Mouse (Mus musculus) liver, postnatal 0 days (tissue): ENCODE results near the gene Mdfi. TPM values are rescaled to one million over a fixed set of nuclear protein-coding genes. Genes with fewer than 3 reads are reported as not detected.

Experiments
- ATAC-seq: fragments of 200-750 bp; cut with Nextera tagmentation; 2 replicates; pipeline ENCODE4 v1.8.0; 2017; ENCODE audit warnings: mild to moderate bottlenecking, moderate library complexity
- DNase-seq: peaks from one replicate; pipeline ENCODE4 v3.0.0-alpha.2; 2016
- H3K27ac ChIP-seq: fragments of 300-500 bp; sonication (generic); 2 replicates; pipeline ENCODE4 v1.5.1; 2014; ENCODE audit warnings: antibody characterized with exemption, moderate library complexity, mild to moderate bottlenecking, low read depth
- H3K27me3 ChIP-seq: fragments of 300-500 bp; sonication (generic); 2 replicates; pipeline ENCODE4 v1.6.1; 2014; ENCODE audit warnings: low read length, control low read depth, mixed read lengths; ENCODE audit not compliant: insufficient read depth
- H3K36me3 ChIP-seq: fragments of 300-500 bp; sonication (generic); replicated peaks from 2 replicates; pipeline ENCODE4 v1.6.1; 2014; ENCODE audit warnings: mild to moderate bottlenecking, control low read depth, low read length, moderate library complexity, mixed read lengths; ENCODE audit not compliant: insufficient read depth
- H3K4me1 ChIP-seq: fragments of 300-500 bp; sonication (generic); 2 replicates; pipeline ENCODE4 v1.6.1; 2014; ENCODE audit warnings: antibody characterized with exemption, mild to moderate bottlenecking, control low read depth; ENCODE audit not compliant: insufficient read depth
- H3K4me2 ChIP-seq: fragments of 300-500 bp; sonication (generic); 2 replicates; pipeline ENCODE4 v1.6.1; 2014; ENCODE audit warnings: low read depth, mild to moderate bottlenecking, low read length, moderate library complexity, mixed read lengths
- H3K4me3 ChIP-seq: fragments of 300-500 bp; sonication (generic); 2 replicates; pipeline ENCODE4 v1.5.1; 2014; ENCODE audit warnings: low read depth, low read length
- H3K9ac ChIP-seq: fragments of 300-500 bp; sonication (generic); replicated peaks from 2 replicates; pipeline ENCODE4 v1.6.1; 2014; ENCODE audit warnings: mild to moderate bottlenecking, moderate library complexity
- H3K9me3 ChIP-seq: fragments of 300-500 bp; sonication (generic); 2 replicates; pipeline ENCODE4 v1.6.1; 2016; ENCODE audit warnings: mild to moderate bottlenecking, control low read depth, low read length, mixed read lengths
- CTCF ChIP-seq: sonication (generic); IDR thresholded peaks from 2 replicates; pipeline ENCODE4 v1.5.1; 2016; ENCODE audit warnings: antibody characterized with exemption, low read depth
- EP300 ChIP-seq: IDR thresholded peaks from 2 replicates; pipeline ENCODE4 v1.6.1; 2016; ENCODE audit warnings: antibody characterized with exemption, low read depth, mild to moderate bottlenecking
- whole genome bisulfite sequencing: fragments of 180-500 bp; shearing (Covaris S2); extraction: QIAGEN DNeasy Blood & Tissue Kit; methylation state at CpG from one replicate; pipeline ENCODE4 v1.1.7; 2014; ENCODE audit not compliant: insufficient replicate concordance; 5-methylcytosine and 5-hydroxymethylcytosine counted together
- polyA plus RNA-seq: library from polyadenylated mRNA; unstranded; fragments of >200 nt; fragmentation: Nextera tagmentation; extraction: Ambion mirVana; gene quantifications from 2 replicates; pipeline ENCODE4 v1.2.1, GENCODE M21; 2015

Mdfi gene
- polyA plus RNA-seq, 1 experiment from 2014 or later, result 0.82 TPM

GRCm38 (mm10) chr17:47831772-47832171 is 2.7 kb downstream of the Mdfi start:
- no peaks in the 10 kb centered on the region for H3K9me3 ChIP-seq
- no peaks in the 10 kb centered on the region for H3K36me3 ChIP-seq
- H3K4me3 ChIP-seq, result no peak overlapping the region
- 0 out of 2 replicates have a peak overlapping the region, but pooled peaks have one; percentile 26 for H3K4me2 ChIP-seq
- DNase-seq, result no peak
- TF ChIP-seq CTCF (no peak), EP300 (no peak)
- 50% methylated on average over 5 of the region's 5 CpGs for WGBS
- H3K27ac ChIP-seq, result no peak overlapping the region
- H3K9ac ChIP-seq, result no peak overlapping the region
- no peak for ATAC-seq
- peaks cover 9% of the 10 kb centered on the region for H3K4me1 ChIP-seq
- peaks cover 28% of the 10 kb centered on the region for H3K27me3 ChIP-seq

- H3K4me3 ChIP-seq, result no peak overlapping the region
- H3K4me2 ChIP-seq, result no peak overlapping the region
- no peak overlapping the region for H3K9ac ChIP-seq
- H3K4me1 ChIP-seq, result peaks cover 9% of the 10 kb centered on the region
- no peaks in the 10 kb centered on the region for H3K9me3 ChIP-seq
- H3K27ac ChIP-seq, result no peak overlapping the region
- TF ChIP-seq CTCF, result no peak
- no peak for TF ChIP-seq EP300
- peaks cover 28% of the 10 kb centered on the region for H3K27me3 ChIP-seq
- ATAC-seq, result no peak
- 40% methylated on average over 9 of the region's 9 CpGs for WGBS
- H3K36me3 ChIP-seq, result no peaks in the 10 kb centered on the region
- DNase-seq, result no peak
Measured at GRCm38 (mm10) chr17:47831161-47831560, 3.3 kb downstream of the Mdfi start.

GRCm38 (mm10) chr17:47821339-47821738 is 13.2 kb downstream of the Mdfi start:
- WGBS, result 87% methylated on average over 8 of the region's 8 CpGs
- no peak overlapping the region for H3K27ac ChIP-seq
- no peaks in the 10 kb centered on the region for H3K27me3 ChIP-seq
- no peak overlapping the region for H3K9ac ChIP-seq
- no peak for TF ChIP-seq EP300
- TF ChIP-seq CTCF, result no peak
- H3K4me3 ChIP-seq, result no peak overlapping the region
- no peaks in the 10 kb centered on the region for H3K36me3 ChIP-seq
- DNase-seq, result no peak
- no peak overlapping the region for H3K4me2 ChIP-seq
- H3K9me3 ChIP-seq, result no peaks in the 10 kb centered on the region
- no peak for ATAC-seq
- H3K4me1 ChIP-seq, result no peaks in the 10 kb centered on the region

GRCm38 (mm10) chr17:47818038-47818725 is 16.3 kb downstream of the Mdfi start:
- no peak for ATAC-seq
- Histone ChIP-seq H3K36me3 (no peaks in the 10 kb centered on the region), H3K9me3 (no peaks in the 10 kb centered on the region), H3K27me3 (no peaks in the 10 kb centered on the region), H3K4me1 (no peaks in the 10 kb centered on the region), H3K4me3 (no peak overlapping the region), H3K4me2 (no peak overlapping the region), H3K27ac (no peak overlapping the region), H3K9ac (no peak overlapping the region)
- DNase-seq, result no peak
- TF ChIP-seq EP300, result no peak
- TF ChIP-seq CTCF, result no peak
- 79% methylated on average over 13 of the region's 13 CpGs for WGBS

GRCm38 (mm10) chr17:47815446-47815845 is 19.0 kb downstream of the Mdfi start:
- Histone ChIP-seq H3K36me3 (no peaks in the 10 kb centered on the region), H3K27ac (no peak overlapping the region), H3K4me3 (no peak overlapping the region), H3K9ac (no peak overlapping the region), H3K9me3 (no peaks in the 10 kb centered on the region), H3K4me1 (no peaks in the 10 kb centered on the region), H3K27me3 (no peaks in the 10 kb centered on the region), H3K4me2 (no peak overlapping the region)
- ATAC-seq, result no peak
- no peak for DNase-seq
- WGBS, result 61% methylated on average over 10 of the region's 10 CpGs
- TF ChIP-seq CTCF (no peak), EP300 (no peak)

- ATAC-seq, result no peak
- Histone ChIP-seq H3K9ac (no peak overlapping the region), H3K27me3 (no peaks in the 10 kb centered on the region), H3K4me1 (no peaks in the 10 kb centered on the region), H3K4me2 (no peak overlapping the region), H3K9me3 (no peaks in the 10 kb centered on the region), H3K36me3 (no peaks in the 10 kb centered on the region), H3K4me3 (no peak overlapping the region), H3K27ac (no peak overlapping the region)
- TF ChIP-seq CTCF, result no peak
- TF ChIP-seq EP300, result no peak
- no peak for DNase-seq
- WGBS, result 66% methylated on average over 6 of the region's 6 CpGs
Measured at GRCm38 (mm10) chr17:47814496-47814895, 20.0 kb downstream of the Mdfi start.

- Histone ChIP-seq H3K36me3 (no peaks in the 10 kb centered on the region), H3K4me1 (no peaks in the 10 kb centered on the region), H3K27ac (no peak overlapping the region), H3K4me2 (no peak overlapping the region), H3K4me3 (no peak overlapping the region), H3K9me3 (no peaks in the 10 kb centered on the region), H3K9ac (no peak overlapping the region), H3K27me3 (no peaks in the 10 kb centered on the region)
- WGBS, result 33% methylated on average over 5 of the region's 5 CpGs
- peak; percentile 55 for ATAC-seq
- no peak for DNase-seq
- TF ChIP-seq CTCF, result no peak
- TF ChIP-seq EP300, result no peak
Measured at GRCm38 (mm10) chr17:47813616-47814015, 20.9 kb downstream of the Mdfi start.
